Mouse (Mus musculus) hindbrain, embryonic 15.5 days (tissue): ENCODE measurements around the gene Gm45208. TPM values are rescaled to one million over a fixed set of nuclear protein-coding genes. Genes with fewer than 3 reads are reported as not detected.
"Not testable (repeated sequence)": the region's sequence is repeated elsewhere in the genome, so short reads cannot be mapped to it uniquely, and the experiment has no call there.

ENCODE experiments used
- ATAC-seq: fragments of 200-750 bp; cut with Nextera tagmentation; 2 replicates; pipeline ENCODE4 v1.8.0; 2017; ENCODE audit warnings: low read depth, moderate number of reproducible peaks, moderate TSS enrichment; ENCODE audit not compliant: low FRiP score
- H3K27ac ChIP-seq: fragments of 300-500 bp; sonication (generic); replicated peaks from 2 replicates; pipeline ENCODE4 v1.5.1; 2015; ENCODE audit warnings: mild to moderate bottlenecking, inconsistent platforms
- H3K27me3 ChIP-seq: fragments of 300-500 bp; sonication (generic); 2 replicates; pipeline ENCODE4 v1.6.1; 2015; ENCODE audit warnings: control low read depth, inconsistent platforms
- H3K36me3 ChIP-seq: fragments of 300-500 bp; sonication (generic); 2 replicates; pipeline ENCODE4 v1.6.1; 2015; ENCODE audit warnings: control low read depth, inconsistent platforms
- H3K4me1 ChIP-seq: fragments of 300-500 bp; sonication (generic); replicated peaks from 2 replicates; pipeline ENCODE4 v1.6.1; 2015; ENCODE audit warnings: control low read depth, inconsistent platforms
- H3K4me2 ChIP-seq: fragments of 300-500 bp; sonication (generic); 2 replicates; pipeline ENCODE4 v1.6.1; 2015; ENCODE audit warnings: moderate library complexity, mild to moderate bottlenecking, inconsistent platforms
- H3K4me3 ChIP-seq: fragments of 300-500 bp; sonication (generic); 2 replicates; pipeline ENCODE4 v1.5.1; 2015; ENCODE audit warnings: mild to moderate bottlenecking, inconsistent platforms
- H3K9ac ChIP-seq: fragments of 300-500 bp; sonication (generic); 2 replicates; pipeline ENCODE4 v1.6.1; 2015; ENCODE audit warnings: inconsistent platforms
- H3K9me3 ChIP-seq: fragments of 300-500 bp; sonication (generic); 2 replicates; pipeline ENCODE4 v1.6.1; 2016; ENCODE audit warnings: control low read depth, inconsistent platforms
- WGBS: fragments of 180-500 bp; shearing (Covaris S2); methylation state at CpG from one replicate; pipeline ENCODE4 v1.1.7; 2015; 5-methylcytosine and 5-hydroxymethylcytosine counted together
- polyA plus RNA-seq: library from polyadenylated mRNA; unstranded; fragments of >200 nt; fragmentation: Nextera tagmentation; extraction: Ambion mirVana; gene quantifications from 2 replicates; pipeline ENCODE4 v1.2.1, GENCODE M21; 2015

Gene Gm45208
- polyA plus RNA-seq, 1 experiment from 2014 or later = not detected

DNA sequence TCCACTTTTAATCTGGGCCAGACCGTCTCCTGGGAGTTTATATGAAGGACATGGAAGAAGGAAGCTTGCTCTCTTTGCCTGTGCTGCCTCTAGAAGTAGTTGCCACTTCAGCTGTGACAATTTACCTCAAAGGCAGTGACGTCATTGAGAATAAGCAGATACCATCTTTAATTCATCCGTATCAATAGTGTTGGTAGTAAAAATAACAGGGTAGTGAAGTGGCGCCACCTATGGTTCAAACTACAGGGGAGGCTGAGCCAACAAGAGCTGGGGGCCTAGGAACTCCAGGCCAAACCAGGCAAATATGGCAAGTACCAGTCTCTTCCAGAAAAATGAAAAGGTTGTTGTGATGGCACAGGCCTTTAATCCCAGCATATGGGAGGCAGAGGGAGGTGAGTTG is 29.2 kb upstream of the Gm45208 start:
- peaks cover 3% of the 10 kb centered on the region; the same call in 1 of the 2 replicates for H3K4me1 ChIP-seq
- H3K4me3 ChIP-seq = no peak overlapping the region
- no peak overlapping the region for H3K4me2 ChIP-seq
- no peaks in the 10 kb centered on the region for H3K27me3 ChIP-seq
- no peak overlapping the region for H3K27ac ChIP-seq
- no peak overlapping the region for H3K9ac ChIP-seq
- H3K36me3 ChIP-seq = no peaks in the 10 kb centered on the region
- 38% methylated on average over 4 of the region's 4 CpGs for WGBS
- no peak for ATAC-seq
- no peaks in the 10 kb centered on the region for H3K9me3 ChIP-seq

DNA sequence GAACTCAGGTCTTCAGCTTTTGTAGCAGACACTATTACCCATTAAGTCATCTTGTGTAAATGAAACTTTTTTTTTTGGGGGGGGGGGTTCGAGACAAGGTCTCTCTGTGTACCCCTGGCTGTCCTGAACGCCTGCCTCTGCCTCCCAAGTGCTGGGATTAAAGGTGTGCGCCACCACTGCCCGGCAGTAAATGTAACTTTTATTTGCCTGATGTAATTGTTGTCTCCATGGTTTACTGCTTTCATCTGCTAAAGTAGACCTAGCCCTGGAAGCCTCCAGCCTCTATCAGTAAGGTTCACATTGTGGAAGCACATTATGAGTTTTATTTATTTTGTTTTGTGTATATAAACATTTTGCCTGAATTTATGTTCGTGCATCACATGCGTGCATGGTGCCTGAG is 25.5 kb upstream of the Gm45208 start:
- Histone ChIP-seq H3K9ac (no peak overlapping the region), H3K4me3 (peak overlapping the region; percentile 58), H3K36me3 (no peaks in the 10 kb centered on the region), H3K9me3 (no peaks in the 10 kb centered on the region), H3K27me3 (no peaks in the 10 kb centered on the region), H3K27ac (0 out of 2 replicates have a peak overlapping the region, but pooled peaks have one; percentile 13), H3K4me1 (peaks cover 12% of the 10 kb centered on the region), H3K4me2 (peak overlapping the region; percentile 45)
- ATAC-seq = no peak; the same call in 1 of the 2 replicates
- WGBS = 42% methylated on average over 6 of the region's 6 CpGs

DNA sequence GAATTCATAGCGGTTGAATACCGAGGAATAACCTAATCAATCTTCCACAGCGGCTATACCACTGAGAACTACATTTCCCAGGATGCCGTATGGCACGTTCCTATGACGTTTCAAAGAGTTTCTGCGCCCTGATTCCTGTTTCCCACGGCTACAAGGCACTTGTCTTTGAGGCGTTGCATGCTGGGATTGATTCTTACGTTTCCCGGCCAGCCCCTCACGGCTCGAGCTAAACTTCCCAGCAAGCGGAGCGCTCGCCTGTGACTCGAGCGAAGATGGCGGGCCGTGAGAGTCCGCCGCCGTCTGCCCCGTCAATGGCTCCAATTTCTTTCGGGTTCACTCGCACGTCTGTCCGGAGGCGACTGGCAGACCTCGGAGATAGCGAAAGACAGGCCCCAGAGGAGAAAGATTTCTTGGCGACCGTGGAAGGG is 25.1 kb upstream of the Gm45208 start, which contains the start of gene Gpkow:
Gene Gpkow, plus strand, starts transcription at position 178 of the 428 bp plus-strand sequence.
- Histone ChIP-seq H3K9ac (peak within 1 kb of the TSS; percentile 51), H3K27me3 (no peaks in the 10 kb centered on the region), H3K4me3 (peak within 1 kb of the TSS; percentile 58), H3K4me1 (peaks cover 12% of the 10 kb centered on the region), H3K27ac (peak within 1 kb of the TSS; percentile 69), H3K9me3 (no peaks in the 10 kb centered on the region), H3K36me3 (no peaks in the 10 kb centered on the region), H3K4me2 (peak within 1 kb of the TSS; percentile 60)
- WGBS = 18% methylated on average over 33 of the region's 33 CpGs
- peak; percentile 96 for ATAC-seq

DNA sequence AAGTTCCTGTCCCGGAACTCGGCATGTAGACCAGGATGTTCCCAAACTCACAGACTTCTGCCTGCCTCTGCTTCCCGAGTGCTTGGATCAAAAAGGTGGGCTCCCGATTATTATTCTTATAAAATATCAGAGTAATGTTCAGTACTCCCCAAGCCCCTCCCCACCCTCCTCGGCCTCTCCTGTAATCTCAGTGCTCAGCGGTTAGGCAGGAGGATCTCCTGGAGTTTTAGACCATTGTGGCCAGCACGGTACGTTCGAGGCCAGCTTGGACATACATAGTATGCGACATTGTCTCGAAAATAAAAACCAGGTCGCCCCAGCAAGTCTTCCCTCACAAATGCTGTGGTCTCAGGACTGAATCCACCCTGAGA is 8.3 kb upstream of the Gm45208 start:
- not testable (repeated sequence) for ATAC-seq, H3K4me1 ChIP-seq, H3K36me3 ChIP-seq, H3K27me3 ChIP-seq, H3K9me3 ChIP-seq
- Histone ChIP-seq H3K4me2 (peak overlapping the region; percentile 52), H3K27ac (peak overlapping the region; percentile 48; the same call in 1 of the 2 replicates), H3K4me3 (peak overlapping the region; percentile 35), H3K9ac (0 out of 2 replicates have a peak overlapping the region, but pooled peaks have one; percentile 37)
- WGBS = 40% methylated on average over 5 of the region's 12 CpGs

DNA sequence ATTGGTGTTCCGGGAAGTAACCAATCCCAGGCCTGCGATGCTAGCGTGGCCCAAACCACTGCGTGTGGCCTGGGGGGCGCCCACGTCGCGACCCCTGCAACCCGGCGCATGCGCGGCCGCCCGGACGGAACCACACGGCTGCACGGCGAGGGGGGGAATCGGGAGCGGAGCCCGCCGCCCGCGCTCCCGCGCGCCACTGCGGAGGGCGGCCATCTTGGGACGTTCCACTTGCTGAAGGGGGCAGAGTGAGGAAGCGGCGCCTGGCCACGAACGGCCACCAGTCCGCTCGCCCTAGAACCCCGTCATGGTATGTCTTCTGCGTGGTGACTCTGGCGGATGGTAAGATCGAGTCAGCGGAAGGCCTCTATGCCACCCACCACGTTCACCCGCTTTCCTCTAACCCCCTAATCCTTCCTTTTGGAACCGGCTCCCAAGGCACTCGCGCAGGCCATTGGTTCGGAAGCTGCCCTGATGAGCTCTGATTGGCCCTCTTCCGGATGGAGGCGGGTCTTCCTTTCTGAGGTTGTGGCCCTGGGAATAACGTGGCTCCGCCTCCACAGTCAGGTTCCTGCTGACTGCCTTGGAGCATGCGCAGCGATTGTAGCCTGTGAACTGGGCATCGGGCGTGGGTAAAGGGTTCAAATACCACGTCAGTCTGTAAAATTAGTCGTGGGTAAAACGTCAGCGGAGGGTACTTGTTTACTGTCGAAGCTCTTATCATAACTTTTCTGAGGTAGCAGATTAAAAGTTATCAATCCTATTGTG is 7.7 kb upstream of the Gm45208 start, which contains the start of gene Wdr45:
Gene Wdr45, plus strand, starts transcription at position 199 of the 765 bp plus-strand sequence.
- 17% methylated on average over 36 of the region's 60 CpGs for WGBS
- H3K9me3 ChIP-seq, H3K36me3 ChIP-seq, H3K4me1 ChIP-seq, H3K27me3 ChIP-seq: not testable (repeated sequence)
- Histone ChIP-seq H3K4me2 (peak within 1 kb of the TSS; percentile 52), H3K9ac (0 out of 2 replicates have a peak within 1 kb of the TSS, but pooled peaks have one; percentile 37), H3K4me3 (peak within 1 kb of the TSS; percentile 35), H3K27ac (peak within 1 kb of the TSS; percentile 61; the same call in 1 of the 2 replicates)
- ATAC-seq = peak; percentile 97

DNA sequence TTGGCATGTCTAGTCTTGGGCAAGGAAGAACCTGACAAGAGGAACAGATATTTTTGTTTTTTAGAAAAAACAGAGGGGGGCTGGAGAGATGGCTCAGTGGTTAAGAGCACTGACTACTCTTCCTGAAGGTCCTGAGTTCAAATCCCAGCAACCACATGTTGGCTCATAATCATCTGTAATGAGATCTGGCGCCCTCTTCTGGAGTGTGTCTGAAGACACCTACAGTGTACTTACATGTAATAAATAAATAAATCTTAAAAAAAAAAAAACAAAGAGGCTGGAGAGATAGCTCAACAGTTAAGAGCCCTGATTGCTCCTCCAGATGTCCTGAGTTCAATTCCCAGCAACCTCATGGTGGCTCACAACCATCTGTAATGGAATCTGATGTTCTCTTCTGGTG is 6.0 kb upstream of the Gm45208 start:
- H3K9me3 ChIP-seq, H3K36me3 ChIP-seq, H3K4me3 ChIP-seq, H3K27me3 ChIP-seq, H3K4me2 ChIP-seq, H3K9ac ChIP-seq, H3K27ac ChIP-seq, ATAC-seq, H3K4me1 ChIP-seq: not testable (repeated sequence)
- 57% methylated on average over 1 of the region's 1 CpGs for WGBS

DNA sequence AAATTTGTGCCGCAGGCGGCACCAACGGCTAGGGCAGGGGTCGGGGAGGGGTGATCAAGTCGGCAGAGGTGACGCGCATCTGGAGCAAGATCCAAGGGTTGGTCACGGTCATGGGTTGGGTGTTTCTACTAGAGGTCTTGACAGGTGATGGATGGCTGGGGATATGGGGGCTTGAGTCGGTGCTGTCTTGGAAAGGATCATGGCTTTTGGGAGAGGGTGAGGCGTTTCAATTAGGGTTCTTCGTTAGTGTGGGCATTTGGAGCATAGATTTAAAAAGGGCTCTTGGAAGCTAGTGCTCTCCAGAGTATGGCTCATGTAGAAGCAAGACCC is 202 bp downstream of the Gm45208 start:
- Histone ChIP-seq H3K36me3 (0 out of 2 replicates have a peak, but pooled peaks cover 4% of the 10 kb centered on the region), H3K27ac (peak overlapping the region; percentile 95), H3K9me3 (no peaks in the 10 kb centered on the region), H3K27me3 (no peaks in the 10 kb centered on the region), H3K4me2 (peak overlapping the region; percentile 67), H3K4me3 (peak overlapping the region; percentile 54), H3K4me1 (peaks cover 7% of the 10 kb centered on the region), H3K9ac (peak overlapping the region; percentile 50)
- WGBS = 22% methylated on average over 11 of the region's 11 CpGs
- ATAC-seq = peak; percentile 51; the same call in 1 of the 2 replicates

DNA sequence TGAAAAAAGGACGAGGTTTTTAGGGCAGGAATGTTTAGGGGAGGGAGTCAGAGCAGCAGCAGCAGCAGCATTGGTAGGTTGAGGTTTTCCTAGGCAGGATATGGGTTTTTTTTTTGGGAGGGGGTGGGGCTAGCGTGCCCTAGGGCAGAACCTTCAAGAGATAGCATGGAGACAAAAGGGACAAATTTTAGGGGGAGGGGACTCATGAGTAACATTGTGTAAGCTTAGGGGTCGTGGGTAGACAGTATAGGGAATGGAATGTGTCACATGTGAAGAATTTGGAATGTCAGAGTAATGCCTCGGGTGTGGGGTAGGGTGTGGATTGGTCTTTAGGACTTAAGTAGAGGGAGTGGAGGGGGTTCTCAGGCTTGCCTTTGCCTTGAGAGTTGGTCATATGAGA is 646 bp downstream of the Gm45208 start:
- Histone ChIP-seq H3K4me1 (peaks cover 7% of the 10 kb centered on the region), H3K9me3 (no peaks in the 10 kb centered on the region), H3K4me3 (peak overlapping the region; percentile 54), H3K9ac (peak overlapping the region; percentile 50; the same call in 1 of the 2 replicates), H3K4me2 (peak overlapping the region; percentile 67), H3K27ac (no peak overlapping the region), H3K27me3 (no peaks in the 10 kb centered on the region), H3K36me3 (0 out of 2 replicates have a peak, but pooled peaks cover 4% of the 10 kb centered on the region)
- WGBS = 34% methylated on average over 4 of the region's 4 CpGs
- ATAC-seq = no peak

DNA sequence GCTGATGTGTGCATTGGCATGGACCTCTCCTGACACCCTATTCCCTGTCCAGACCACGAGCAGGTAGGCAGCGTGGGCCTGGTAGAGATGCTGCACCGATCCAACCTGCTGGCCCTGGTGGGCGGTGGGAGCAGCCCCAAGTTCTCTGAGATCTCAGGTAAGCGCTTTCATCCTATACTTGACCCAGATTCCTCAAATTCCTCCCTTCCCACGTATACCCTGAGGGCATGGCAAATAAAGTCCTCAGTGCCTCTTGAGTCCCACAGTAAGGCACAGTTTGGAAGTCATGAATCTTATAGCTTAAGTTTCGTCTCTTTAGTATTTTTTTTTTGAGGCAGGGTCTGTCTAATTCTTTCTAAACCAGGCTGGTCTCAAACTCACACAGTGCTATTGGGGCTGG is 2.1 kb downstream of the Gm45208 start:
- Histone ChIP-seq H3K36me3 (0 out of 2 replicates have a peak, but pooled peaks cover 4% of the 10 kb centered on the region), H3K9me3 (no peaks in the 10 kb centered on the region), H3K4me2 (no peak overlapping the region), H3K27me3 (no peaks in the 10 kb centered on the region), H3K4me3 (no peak overlapping the region), H3K4me1 (peaks cover 13% of the 10 kb centered on the region), H3K9ac (no peak overlapping the region), H3K27ac (no peak overlapping the region)
- no peak for ATAC-seq
- WGBS = 81% methylated on average over 7 of the region's 7 CpGs

DNA sequence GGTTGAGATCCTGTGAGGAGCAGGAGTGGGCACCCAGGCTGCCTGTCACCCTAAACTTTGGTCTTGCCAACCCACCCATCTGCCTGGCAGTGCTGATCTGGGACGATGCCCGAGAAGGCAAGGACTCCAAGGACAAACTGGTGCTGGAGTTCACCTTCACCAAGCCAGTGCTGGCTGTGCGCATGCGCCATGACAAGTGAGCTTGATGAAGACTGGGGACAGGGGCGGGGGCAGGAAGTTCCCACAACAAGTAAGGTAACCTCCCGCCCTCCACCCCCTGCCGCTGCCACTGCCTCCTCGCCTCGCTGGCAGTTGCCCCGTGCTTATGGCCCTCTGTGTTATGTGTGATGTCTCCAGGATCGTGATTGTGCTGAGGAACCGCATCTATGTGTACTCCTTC is 3.8 kb downstream of the Gm45208 start:
- no peak overlapping the region for H3K27ac ChIP-seq
- no peak for ATAC-seq
- 89% methylated on average over 12 of the region's 12 CpGs for WGBS

DNA sequence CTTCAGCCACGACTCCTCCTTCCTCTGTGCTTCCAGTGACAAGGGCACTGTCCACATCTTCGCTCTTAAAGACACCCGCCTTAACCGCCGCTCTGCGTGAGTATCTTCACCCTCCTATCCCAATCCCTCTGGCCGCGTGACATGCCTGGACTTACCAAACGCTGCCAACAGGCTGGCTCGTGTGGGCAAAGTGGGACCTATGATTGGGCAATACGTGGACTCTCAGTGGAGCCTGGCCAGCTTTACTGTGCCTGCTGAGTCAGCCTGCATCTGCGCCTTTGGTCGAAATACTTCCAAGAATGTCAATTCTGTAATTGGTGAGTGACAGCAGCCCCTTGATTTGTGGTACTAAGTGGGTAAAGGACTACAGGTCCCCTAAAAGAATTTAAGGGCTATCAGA is 5.1 kb downstream of the Gm45208 start:
- Histone ChIP-seq H3K9ac (no peak overlapping the region), H3K9me3 (no peaks in the 10 kb centered on the region), H3K36me3 (0 out of 2 replicates have a peak, but pooled peaks cover 4% of the 10 kb centered on the region), H3K4me2 (no peak overlapping the region), H3K27ac (no peak overlapping the region), H3K4me3 (no peak overlapping the region), H3K27me3 (no peaks in the 10 kb centered on the region), H3K4me1 (peaks cover 20% of the 10 kb centered on the region)
- no peak for ATAC-seq
- WGBS = 92% methylated on average over 13 of the region's 13 CpGs

More for the DNA sequence above, 3.8 kb downstream of the Gm45208 start:
- Histone ChIP-seq H3K9me3 (no peaks in the 10 kb centered on the region), H3K36me3 (0 out of 2 replicates have a peak, but pooled peaks cover 4% of the 10 kb centered on the region), H3K27me3 (no peaks in the 10 kb centered on the region), H3K4me2 (no peak overlapping the region), H3K4me3 (no peak overlapping the region), H3K9ac (no peak overlapping the region), H3K4me1 (peaks cover 20% of the 10 kb centered on the region)

DNA sequence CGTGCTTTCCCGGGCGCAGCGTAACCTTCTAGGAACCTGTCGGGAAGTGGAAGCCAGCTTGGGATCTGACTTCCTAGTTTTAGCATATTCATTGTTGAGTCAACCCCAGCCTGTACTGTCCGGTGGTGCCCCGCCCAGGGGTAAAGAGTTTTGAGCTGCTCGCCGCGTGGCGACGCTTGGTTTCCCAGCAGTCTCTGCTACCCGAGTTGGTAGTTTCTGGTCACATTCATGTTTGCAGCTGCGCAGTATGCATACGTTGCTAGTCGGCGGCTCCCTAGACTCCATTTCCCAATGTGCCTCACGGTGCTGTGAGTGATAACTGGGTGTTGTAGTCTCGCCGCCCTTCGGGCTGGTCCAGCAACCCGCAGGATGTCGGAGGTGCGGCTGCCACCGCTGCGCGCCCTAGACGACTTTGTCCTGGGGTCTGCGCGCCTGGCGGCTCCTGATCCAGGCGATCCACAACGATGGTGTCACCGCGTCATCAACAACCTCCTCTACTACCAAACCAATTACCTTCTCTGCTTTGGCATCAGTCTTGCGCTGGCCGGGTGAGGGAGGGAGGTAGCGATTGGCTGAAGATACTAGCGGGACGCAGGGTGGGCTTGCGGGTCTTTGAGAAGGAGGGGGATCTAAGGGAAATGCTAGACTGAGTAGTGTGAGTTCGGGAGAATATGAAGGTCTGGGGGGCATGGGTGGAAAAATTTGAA is 6.3 kb downstream of the Gm45208 start, which contains the start of gene Praf2:
Gene Praf2, plus strand, starts transcription at position 225 of the 707 bp plus-strand sequence.
- H3K4me2 ChIP-seq = peak within 1 kb of the TSS; percentile 59
- peak within 1 kb of the TSS; percentile 54 for H3K4me3 ChIP-seq
- H3K27me3 ChIP-seq = no peaks in the 10 kb centered on the region
- peaks cover 13% of the 10 kb centered on the region for H3K4me1 ChIP-seq
- peak within 1 kb of the TSS; percentile 53 for H3K9ac ChIP-seq
- ATAC-seq = peak; percentile 95
- peak within 1 kb of the TSS; percentile 86 for H3K27ac ChIP-seq
- no peaks in the 10 kb centered on the region for H3K9me3 ChIP-seq
- 0 out of 2 replicates have a peak, but pooled peaks cover 4% of the 10 kb centered on the region for H3K36me3 ChIP-seq
- WGBS = 24% methylated on average over 42 of the region's 42 CpGs
